Mouse (Mus musculus) midbrain, embryonic 12.5 days (tissue): ENCODE measurements around the gene BC016579. TPM values are rescaled to one million over a fixed set of nuclear protein-coding genes. Genes with fewer than 3 reads are reported as not detected.

Experiments used
- ATAC-seq: fragments of 200-750 bp; cut with Nextera tagmentation; 2 replicates; pipeline ENCODE4 v1.8.0; 2017; ENCODE audit warnings: low read depth, moderate TSS enrichment, moderate library complexity; ENCODE audit not compliant: low FRiP score
- H3K27ac ChIP-seq: fragments of 300-500 bp; sonication (generic); replicated peaks from 2 replicates; pipeline ENCODE4 v1.5.1; 2016; ENCODE audit warnings: mild to moderate bottlenecking
- H3K27me3 ChIP-seq: fragments of 300-500 bp; sonication (generic); 2 replicates; pipeline ENCODE4 v1.6.1; 2016; ENCODE audit warnings: mild to moderate bottlenecking
- H3K36me3 ChIP-seq: fragments of 300-500 bp; sonication (generic); 2 replicates; pipeline ENCODE4 v1.6.1; 2016
- H3K4me1 ChIP-seq: fragments of 300-500 bp; sonication (generic); 2 replicates; pipeline ENCODE4 v1.6.1; 2016
- H3K4me2 ChIP-seq: fragments of 300-500 bp; sonication (generic); replicated peaks from 2 replicates; pipeline ENCODE4 v1.6.1; 2016; ENCODE audit warnings: mild to moderate bottlenecking, moderate library complexity
- H3K4me3 ChIP-seq: fragments of 300-500 bp; sonication (generic); 2 replicates; pipeline ENCODE4 v1.5.1; 2016; ENCODE audit warnings: mild to moderate bottlenecking
- H3K9ac ChIP-seq: fragments of 300-500 bp; sonication (generic); replicated peaks from 2 replicates; pipeline ENCODE4 v1.6.1; 2016; ENCODE audit warnings: mild to moderate bottlenecking, moderate library complexity
- H3K9me3 ChIP-seq: fragments of 300-500 bp; sonication (generic); 2 replicates; pipeline ENCODE4 v1.6.1; 2016; ENCODE audit warnings: mild to moderate bottlenecking
- WGBS: fragments of 180-500 bp; shearing (Covaris S2); methylation state at CpG from one replicate; pipeline ENCODE4 v1.1.7; 2016; 5-methylcytosine and 5-hydroxymethylcytosine counted together
- polyA plus RNA-seq: library from polyadenylated mRNA; unstranded; fragments of >200 nt; fragmentation: Nextera tagmentation; extraction: Ambion mirVana; gene quantifications from 2 replicates; pipeline ENCODE4 v1.2.1, GENCODE M21; 2016

Gene BC016579
- 0.08 and 0.10 TPM in 2 replicates for polyA plus RNA-seq

DNA sequence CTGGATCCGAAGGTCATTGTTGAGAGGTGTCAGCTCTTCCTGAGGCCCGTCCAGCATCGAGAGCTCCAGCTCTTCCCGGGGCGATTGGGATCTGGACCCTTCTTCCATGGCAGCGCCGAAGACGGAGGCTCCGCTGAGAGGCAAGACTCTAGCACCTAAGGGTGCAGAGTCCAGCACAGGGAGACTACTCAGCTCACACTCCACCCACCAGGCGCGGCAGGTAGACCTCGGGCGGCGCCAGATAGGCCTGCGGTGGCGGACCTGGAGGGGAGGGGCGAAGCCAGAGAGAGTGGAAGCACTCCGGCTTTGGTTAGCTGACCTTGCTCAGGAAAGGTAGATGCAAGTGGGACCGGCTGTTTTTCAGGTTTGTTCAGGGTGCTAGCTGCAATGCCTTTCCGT lies at the start of gene BC016579:
Gene BC016579 (minus strand): TSS at position 135 of the 399 bp plus-strand sequence.
- no peaks in the 10 kb centered on the region for H3K9me3 ChIP-seq
- H3K27me3 ChIP-seq: peaks cover 25% of the 10 kb centered on the region
- no peak within 1 kb of the TSS for H3K27ac ChIP-seq
- ATAC-seq: peak; percentile 60
- peak within 1 kb of the TSS; percentile 50 for H3K4me2 ChIP-seq
- H3K4me1 ChIP-seq: peaks cover 6% of the 10 kb centered on the region; the same call in 1 of the 2 replicates
- H3K4me3 ChIP-seq: peak within 1 kb of the TSS; percentile 24
- H3K36me3 ChIP-seq: no peaks in the 10 kb centered on the region
- WGBS: 5% methylated on average over 20 of the region's 20 CpGs
- H3K9ac ChIP-seq: no peak within 1 kb of the TSS

DNA sequence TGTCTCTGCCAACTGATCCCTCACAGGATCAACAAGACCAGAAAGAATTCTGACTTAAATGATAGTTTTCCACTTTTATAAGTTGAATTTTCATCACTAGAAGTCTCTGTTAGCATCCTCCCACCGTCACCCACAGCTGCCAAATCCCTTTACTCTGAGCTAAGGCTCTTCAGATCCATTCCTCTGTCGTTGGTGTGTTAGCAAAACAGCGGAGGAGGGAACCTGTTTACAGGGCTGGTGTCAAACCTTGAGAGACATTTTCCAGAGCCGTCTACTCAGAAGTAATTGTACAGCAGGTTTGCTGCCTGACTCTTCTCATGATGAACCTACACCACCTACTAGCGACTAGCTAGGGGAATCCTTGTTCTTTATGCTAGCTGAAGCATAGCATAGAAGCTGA lies 45.4 kb upstream of the BC016579 start:
- Histone ChIP-seq H3K27me3 (no peaks in the 10 kb centered on the region), H3K4me2 (no peak overlapping the region), H3K27ac (no peak overlapping the region), H3K4me3 (no peak overlapping the region), H3K4me1 (no peaks in the 10 kb centered on the region), H3K9me3 (no peaks in the 10 kb centered on the region), H3K9ac (no peak overlapping the region), H3K36me3 (no peaks in the 10 kb centered on the region)
- WGBS: 77% methylated on average over 5 of the region's 5 CpGs
- no peak for ATAC-seq

DNA sequence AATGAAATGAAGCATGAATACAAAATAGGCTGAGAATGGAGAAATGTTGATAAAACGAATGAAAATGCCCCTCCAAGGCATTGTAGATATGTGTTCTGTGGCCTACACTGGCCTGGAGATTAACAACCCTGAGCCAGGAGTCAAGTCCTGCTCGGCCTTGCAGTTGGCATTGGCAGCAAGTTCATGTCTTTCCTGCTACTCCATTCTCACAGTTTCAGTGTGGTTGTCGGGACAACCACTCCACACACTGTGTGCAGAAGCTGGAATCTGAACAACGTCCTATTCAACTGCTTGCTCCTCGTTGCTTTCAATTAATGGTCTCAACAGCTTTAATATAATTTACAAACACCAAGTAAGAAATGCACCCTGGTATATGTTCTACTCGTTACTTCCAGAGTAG lies 44.1 kb upstream of the BC016579 start:
- no peak overlapping the region for H3K4me3 ChIP-seq
- ATAC-seq: no peak
- H3K9me3 ChIP-seq: no peaks in the 10 kb centered on the region
- peaks cover under 1% of the 10 kb centered on the region; the same call in 1 of the 2 replicates for H3K4me1 ChIP-seq
- no peak overlapping the region for H3K9ac ChIP-seq
- H3K27me3 ChIP-seq: no peaks in the 10 kb centered on the region
- WGBS: 62% methylated on average over 6 of the region's 6 CpGs
- no peaks in the 10 kb centered on the region for H3K36me3 ChIP-seq
- H3K4me2 ChIP-seq: no peak overlapping the region
- H3K27ac ChIP-seq: no peak overlapping the region

DNA sequence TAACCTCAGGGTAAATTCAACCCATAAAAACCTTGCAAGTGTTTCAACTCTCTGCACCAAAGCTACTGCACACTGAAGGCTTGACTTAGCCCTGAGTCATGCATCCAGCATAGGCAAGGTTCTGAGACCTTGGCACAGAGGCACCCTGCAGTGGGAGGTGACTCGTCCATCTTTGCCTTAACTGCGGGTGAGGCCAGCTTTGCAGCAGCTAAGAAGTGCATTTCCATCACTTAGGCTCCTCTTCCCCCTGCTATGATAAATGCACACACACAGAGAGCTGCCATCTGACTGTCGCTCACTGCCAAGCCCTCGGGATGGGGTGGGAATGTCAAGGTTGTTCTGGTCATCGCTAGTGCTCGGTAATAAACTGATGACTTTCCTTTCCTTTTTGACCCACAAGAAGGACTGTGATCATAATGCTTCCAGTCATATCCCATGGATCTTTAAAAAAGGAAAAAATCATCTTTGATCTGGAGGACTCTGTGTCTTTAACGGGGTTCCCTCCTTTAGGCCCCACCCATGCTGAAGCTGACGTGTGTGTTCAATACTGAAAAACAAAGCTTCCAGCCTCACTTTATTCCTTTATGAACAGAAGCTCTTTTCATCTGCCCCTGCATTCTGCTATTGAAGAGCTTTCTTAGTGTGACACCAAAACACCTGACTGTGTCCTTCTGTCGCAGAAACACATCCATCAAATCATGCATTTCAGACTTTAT lies 41.7 kb upstream of the BC016579 start:
- H3K9ac ChIP-seq: no peak overlapping the region
- peaks cover 5% of the 10 kb centered on the region; the same call in 1 of the 2 replicates for H3K4me1 ChIP-seq
- no peak overlapping the region for H3K27ac ChIP-seq
- no peak for ATAC-seq
- H3K36me3 ChIP-seq: no peaks in the 10 kb centered on the region
- H3K9me3 ChIP-seq: no peaks in the 10 kb centered on the region
- H3K27me3 ChIP-seq: no peaks in the 10 kb centered on the region
- WGBS: 77% methylated on average over 9 of the region's 9 CpGs
- H3K4me2 ChIP-seq: no peak overlapping the region
- no peak overlapping the region for H3K4me3 ChIP-seq

DNA sequence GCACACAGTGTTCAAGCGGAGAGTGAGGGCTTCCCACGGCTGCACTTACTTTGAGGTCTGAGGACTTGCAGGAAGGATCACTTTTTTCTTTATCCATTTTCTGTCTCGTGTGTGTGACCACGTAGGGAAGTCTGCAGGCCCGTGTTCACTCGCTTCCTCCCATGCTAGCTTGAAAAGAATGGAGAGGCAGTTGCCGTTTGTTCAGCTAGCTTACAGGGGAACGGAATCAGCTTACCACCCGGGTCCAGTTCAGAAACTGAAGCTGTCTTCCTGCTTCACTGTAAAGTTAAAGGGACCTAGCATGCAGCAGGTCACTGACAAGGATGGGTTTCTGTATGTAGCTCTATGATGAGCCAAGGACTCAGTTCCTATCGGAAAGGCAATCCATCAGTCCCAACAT lies 39.7 kb upstream of the BC016579 start, which contains the start of gene Tmprss7:
Gene Tmprss7 (minus strand): TSS at position 101 of the 400 bp plus-strand sequence.
- H3K4me2 ChIP-seq: no peak within 1 kb of the TSS
- H3K9ac ChIP-seq: no peak within 1 kb of the TSS
- no peak for ATAC-seq
- WGBS: 70% methylated on average over 10 of the region's 10 CpGs
- H3K27ac ChIP-seq: no peak within 1 kb of the TSS
- H3K4me1 ChIP-seq: peaks cover 11% of the 10 kb centered on the region
- no peaks in the 10 kb centered on the region for H3K9me3 ChIP-seq
- no peaks in the 10 kb centered on the region for H3K36me3 ChIP-seq
- no peaks in the 10 kb centered on the region for H3K27me3 ChIP-seq
- no peak within 1 kb of the TSS for H3K4me3 ChIP-seq

DNA sequence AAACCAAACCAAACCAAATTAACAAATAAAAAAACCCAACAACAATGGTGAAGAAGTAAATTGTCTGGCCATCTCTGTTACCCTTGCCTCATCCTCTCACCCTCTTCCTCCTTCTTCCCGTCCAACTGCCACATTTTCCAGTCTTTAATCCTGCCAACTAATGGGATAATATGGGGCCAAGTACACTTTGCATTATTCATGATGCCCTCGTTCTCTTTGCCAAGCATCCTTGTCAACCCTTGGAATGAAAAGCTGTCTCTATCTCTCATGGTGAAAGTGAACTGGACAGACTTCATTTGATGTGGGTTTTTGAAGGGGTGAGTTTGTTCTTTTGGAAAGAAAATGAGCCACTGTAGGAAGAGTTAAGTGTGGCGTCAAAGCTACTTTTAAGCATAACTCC lies 39.0 kb upstream of the BC016579 start:
- no peak overlapping the region for H3K27ac ChIP-seq
- no peak overlapping the region for H3K9ac ChIP-seq
- peak; percentile 31; the same call in 1 of the 2 replicates for ATAC-seq
- no peaks in the 10 kb centered on the region for H3K9me3 ChIP-seq
- H3K4me2 ChIP-seq: no peak overlapping the region
- H3K4me1 ChIP-seq: peaks cover 11% of the 10 kb centered on the region
- no peak overlapping the region for H3K4me3 ChIP-seq
- no peaks in the 10 kb centered on the region for H3K36me3 ChIP-seq
- WGBS: 24% methylated on average over 3 of the region's 3 CpGs
- no peaks in the 10 kb centered on the region for H3K27me3 ChIP-seq

DNA sequence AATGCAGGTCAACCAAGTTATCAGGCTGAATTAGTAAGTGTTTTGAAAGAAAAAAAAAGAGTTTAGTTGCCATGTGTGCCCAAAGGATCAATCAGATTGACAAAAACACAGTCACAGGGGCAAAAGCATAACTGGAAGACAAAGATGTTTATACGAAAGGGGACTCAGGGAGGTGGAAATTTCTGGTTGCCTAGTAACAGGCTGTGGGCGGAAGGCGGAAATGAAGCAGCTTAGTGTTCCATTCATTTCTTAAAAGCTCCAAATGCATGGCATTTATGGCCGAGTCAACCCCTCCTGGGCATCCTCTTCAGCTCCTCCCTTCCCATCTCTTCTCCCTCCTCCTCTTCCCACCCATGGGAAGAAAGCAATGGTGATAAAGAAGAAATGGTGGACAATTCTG lies 36.3 kb upstream of the BC016579 start:
- under 1% methylated on average over 4 of the region's 4 CpGs for WGBS
- Histone ChIP-seq H3K9ac (no peak overlapping the region), H3K4me1 (peaks cover 11% of the 10 kb centered on the region), H3K27me3 (no peaks in the 10 kb centered on the region), H3K4me2 (no peak overlapping the region), H3K4me3 (no peak overlapping the region), H3K9me3 (no peaks in the 10 kb centered on the region), H3K27ac (no peak overlapping the region), H3K36me3 (no peaks in the 10 kb centered on the region)
- ATAC-seq: peak; percentile 50; the same call in 1 of the 2 replicates

DNA sequence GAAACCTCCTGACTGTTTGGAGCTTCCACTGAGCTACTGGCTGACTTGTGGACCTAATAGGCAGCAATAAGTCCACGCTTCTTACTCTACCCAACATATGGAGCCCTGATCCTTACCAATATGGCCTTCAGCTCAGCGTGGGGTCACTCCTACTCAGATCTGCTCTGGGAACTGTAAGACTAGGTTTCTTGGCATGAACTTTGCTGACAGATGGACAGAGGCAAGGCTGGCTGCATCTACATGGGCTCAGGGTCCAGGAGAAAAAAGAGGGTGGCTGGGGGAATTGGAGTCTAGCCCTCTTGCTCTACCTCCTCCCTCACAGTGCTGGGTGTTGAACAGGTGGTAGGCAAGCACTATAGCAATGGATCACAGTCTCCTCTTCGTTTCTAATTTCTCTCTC lies 33.0 kb upstream of the BC016579 start:
- WGBS: 84% methylated on average over 3 of the region's 3 CpGs
- no peak overlapping the region for H3K4me2 ChIP-seq
- no peak for ATAC-seq

DNA sequence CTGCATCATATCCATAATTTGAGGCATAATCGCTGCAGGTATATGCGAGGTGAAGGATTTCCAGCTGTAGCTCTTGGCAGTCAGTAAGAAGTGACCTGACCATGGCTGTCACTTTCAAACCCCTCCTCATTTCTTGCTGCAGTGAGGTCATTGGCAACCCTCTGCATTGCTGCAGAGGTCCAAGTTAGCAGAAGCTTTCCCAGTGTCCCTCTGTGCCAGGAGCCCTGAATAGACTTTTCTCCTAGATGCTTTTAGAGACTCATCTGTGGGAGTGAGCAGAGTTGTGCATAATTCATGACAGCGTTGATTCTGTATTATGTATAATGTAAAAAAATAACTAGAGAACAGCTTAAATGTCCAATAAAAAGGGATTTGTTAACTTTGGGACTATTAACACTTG lies 31.4 kb upstream of the BC016579 start:
- Histone ChIP-seq H3K4me1 (peaks cover 4% of the 10 kb centered on the region), H3K27me3 (no peaks in the 10 kb centered on the region), H3K9me3 (no peaks in the 10 kb centered on the region), H3K9ac (no peak overlapping the region), H3K27ac (no peak overlapping the region), H3K4me3 (no peak overlapping the region), H3K4me2 (no peak overlapping the region), H3K36me3 (no peaks in the 10 kb centered on the region)
- 66% methylated on average over 3 of the region's 3 CpGs for WGBS
- peak; percentile 27 for ATAC-seq

More for the DNA sequence above, 33.0 kb upstream of the BC016579 start:
- H3K9me3 ChIP-seq: no peaks in the 10 kb centered on the region
- no peak overlapping the region for H3K27ac ChIP-seq
- no peak overlapping the region for H3K4me3 ChIP-seq
- H3K27me3 ChIP-seq: no peaks in the 10 kb centered on the region
- no peaks in the 10 kb centered on the region for H3K36me3 ChIP-seq
- peaks cover 7% of the 10 kb centered on the region for H3K4me1 ChIP-seq
- no peak overlapping the region for H3K9ac ChIP-seq

DNA sequence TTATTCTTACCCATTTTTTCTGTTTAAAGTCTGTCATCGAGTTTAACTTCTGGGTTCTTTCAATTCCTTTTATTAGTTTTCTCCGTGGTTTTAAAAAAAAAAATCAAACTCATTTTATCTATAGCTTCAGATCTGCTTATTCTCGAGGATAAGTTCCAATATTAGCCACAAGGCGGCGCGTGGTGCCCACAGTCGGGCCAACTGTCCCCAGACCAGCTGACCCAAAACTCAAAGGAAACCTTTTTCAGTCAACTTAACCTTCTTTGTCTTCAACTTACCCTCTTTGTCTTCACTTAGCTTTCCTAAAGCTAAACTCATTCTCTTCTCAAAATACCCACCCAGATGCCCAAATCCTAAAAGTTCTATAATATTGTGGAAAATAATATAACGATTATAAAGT lies 30.9 kb upstream of the BC016579 start:
- H3K9ac ChIP-seq: no peak overlapping the region
- H3K4me1 ChIP-seq: no peaks in the 10 kb centered on the region
- H3K27me3 ChIP-seq: no peaks in the 10 kb centered on the region
- H3K4me2 ChIP-seq: no peak overlapping the region
- 14% methylated on average over 8 of the region's 8 CpGs for WGBS
- H3K27ac ChIP-seq: no peak overlapping the region
- H3K9me3 ChIP-seq: no peaks in the 10 kb centered on the region
- no peaks in the 10 kb centered on the region for H3K36me3 ChIP-seq
- peak; percentile 59; the same call in 1 of the 2 replicates for ATAC-seq
- no peak overlapping the region for H3K4me3 ChIP-seq

DNA sequence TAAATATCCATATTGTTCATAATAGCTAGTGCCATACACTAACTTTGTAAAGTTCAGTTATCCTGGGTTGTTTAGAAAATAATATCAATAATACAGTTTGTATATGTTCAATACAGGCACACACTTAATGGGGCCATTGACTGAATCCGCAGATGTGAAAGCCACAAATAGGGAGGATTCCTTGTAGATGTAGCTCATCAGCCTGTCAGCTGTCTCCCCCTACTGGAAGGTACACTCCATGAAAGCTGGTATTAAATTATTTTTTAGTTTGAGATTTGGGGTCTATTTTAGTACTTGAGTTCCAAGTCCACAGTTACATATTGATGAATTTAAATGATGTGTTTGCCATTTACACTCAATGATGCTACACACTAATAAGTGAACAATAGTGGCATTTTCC lies 22.6 kb upstream of the BC016579 start:
- Histone ChIP-seq H3K4me2 (no peak overlapping the region), H3K36me3 (no peaks in the 10 kb centered on the region), H3K9me3 (no peaks in the 10 kb centered on the region), H3K27ac (no peak overlapping the region), H3K4me1 (no peaks in the 10 kb centered on the region), H3K27me3 (no peaks in the 10 kb centered on the region), H3K9ac (no peak overlapping the region), H3K4me3 (no peak overlapping the region)
- WGBS: 31% methylated on average over 1 of the region's 1 CpGs
- ATAC-seq: no peak

DNA sequence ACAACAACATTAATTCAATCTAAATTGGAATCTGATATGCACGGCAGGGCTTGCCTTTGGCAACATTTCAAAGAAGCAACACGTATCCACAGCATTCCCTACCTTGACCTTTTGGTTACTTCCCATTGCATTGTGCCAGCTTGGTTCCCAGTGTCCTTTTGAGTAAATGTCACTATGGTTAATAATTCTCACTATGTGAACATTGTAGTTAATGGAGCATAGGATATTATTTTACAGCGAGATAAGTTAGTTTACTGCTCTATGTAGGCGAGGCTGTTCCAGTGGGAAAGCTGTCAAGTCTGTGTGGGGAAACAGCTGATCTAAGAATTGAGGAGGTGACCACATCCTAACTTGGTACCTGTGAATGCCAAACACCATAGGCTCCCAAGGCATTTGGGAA lies 16.1 kb upstream of the BC016579 start:
- Histone ChIP-seq H3K36me3 (no peaks in the 10 kb centered on the region), H3K27ac (no peak overlapping the region), H3K27me3 (no peaks in the 10 kb centered on the region), H3K4me2 (no peak overlapping the region), H3K9ac (no peak overlapping the region), H3K4me3 (no peak overlapping the region), H3K4me1 (no peaks in the 10 kb centered on the region), H3K9me3 (no peaks in the 10 kb centered on the region)
- no peak for ATAC-seq
- WGBS: 79% methylated on average over 4 of the region's 4 CpGs
